Mouse (Mus musculus) MN1 (cell line): ENCODE data around the gene Tmem161b.
"Not testable (repeated sequence)": the region's sequence is repeated elsewhere in the genome, so short reads cannot be mapped to it uniquely, and the experiment has no call there.

Source experiments
- DNase-seq: peaks from one replicate; pipeline ENCODE4 v3.0.0-alpha.2; 2016; ENCODE audit warnings: low spot score

The Tmem161b gene

DNA sequence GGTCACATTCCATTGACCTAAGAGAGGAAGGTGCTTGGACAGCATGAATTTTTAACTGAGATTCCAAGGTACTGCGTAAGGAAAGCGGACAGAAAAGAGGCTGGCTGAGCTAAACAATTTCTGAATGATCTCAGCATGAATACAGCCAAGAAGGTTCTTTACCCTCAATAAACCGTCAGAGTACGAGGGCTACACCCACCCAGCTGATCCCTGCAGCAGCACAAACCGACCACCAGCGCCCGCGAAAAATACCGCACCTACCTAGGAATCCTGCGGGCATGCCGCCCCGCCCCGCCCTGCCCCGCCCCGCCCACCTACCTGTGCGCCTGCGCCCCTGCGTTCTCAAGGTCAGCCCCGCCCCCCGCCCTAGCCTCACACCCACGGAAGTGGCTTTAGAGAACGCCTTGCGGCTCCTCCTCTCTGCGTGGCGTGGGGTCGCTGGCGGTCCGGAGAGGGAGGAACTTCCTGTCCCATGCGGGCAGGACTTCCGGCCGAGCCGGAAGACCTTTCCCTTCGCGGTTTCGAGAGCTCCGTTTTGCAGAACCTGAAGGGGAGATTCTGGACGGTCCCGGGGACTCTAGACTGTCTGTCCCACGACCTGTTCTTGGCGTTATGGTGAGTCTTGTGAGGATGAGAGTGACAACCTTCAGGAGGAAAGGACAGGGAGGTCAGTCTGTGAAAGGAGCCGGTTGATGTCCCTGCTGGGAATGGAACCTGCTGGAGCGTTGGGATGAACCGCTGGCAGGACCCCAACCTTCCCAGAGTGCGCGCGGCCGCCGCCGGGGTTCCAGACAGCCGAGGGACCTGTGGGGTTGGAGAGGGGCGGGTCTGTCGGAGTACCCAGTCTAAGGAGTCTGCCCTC lies at the start of gene Tmem161b:
Gene Tmem161b (plus strand): TSS at position 477 of the 862 bp plus-strand sequence.
- DNase-seq = peak; percentile 95

- DNase-seq = not testable (repeated sequence)
Observed at GRCm38 (mm10) chr13:84185835-84186234, 36.3 kb upstream of the Tmem161b start.

DNA sequence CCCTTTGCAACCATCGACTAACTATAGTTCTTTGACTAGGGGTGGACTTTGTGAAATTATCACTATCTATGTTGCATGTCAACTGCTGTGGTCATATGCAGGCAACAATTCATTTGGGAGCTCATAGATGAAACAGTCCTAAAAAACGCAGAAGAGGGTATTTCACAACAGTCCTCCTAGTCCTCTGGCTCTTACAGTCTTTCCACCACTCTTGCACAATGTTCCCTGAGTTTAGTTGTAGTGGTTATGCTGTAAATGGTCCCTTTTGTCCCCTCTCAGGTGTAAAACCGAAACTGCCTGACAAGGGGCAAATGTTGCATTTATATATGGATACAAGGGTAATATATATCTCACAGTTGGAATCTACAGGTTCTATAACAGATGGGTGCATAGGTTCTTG lies 29.4 kb upstream of the Tmem161b start:
- no peak for DNase-seq

DNA sequence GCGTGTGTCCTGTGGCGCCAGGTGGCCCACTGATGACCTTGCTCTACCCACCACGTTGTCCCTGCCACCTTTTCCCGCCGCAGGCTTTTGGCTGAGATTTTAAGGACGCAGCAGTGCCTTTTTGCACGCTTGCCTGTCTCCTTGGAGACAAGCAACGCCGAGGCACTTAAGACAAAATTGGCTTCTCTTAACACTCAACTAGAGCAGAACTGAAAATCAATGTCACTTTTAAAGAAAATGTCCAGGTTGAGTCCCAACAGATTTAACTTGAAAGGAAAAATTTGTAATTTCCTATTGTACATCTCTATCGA lies 541 bp downstream of the Tmem161b start:
- DNase-seq = no peak

GRCm38 (mm10) chr13:84223018-84223417 lies 922 bp downstream of the Tmem161b start:
- DNase-seq = no peak

- DNase-seq = no peak
Observed at GRCm38 (mm10) chr13:84234019-84234418, 11.9 kb downstream of the Tmem161b start.

GRCm38 (mm10) chr13:84236768-84237167 lies 14.7 kb downstream of the Tmem161b start:
- DNase-seq = no peak

GRCm38 (mm10) chr13:84238184-84238583 lies 16.1 kb downstream of the Tmem161b start:
- DNase-seq = no peak

GRCm38 (mm10) chr13:84248065-84248464 lies 26.0 kb downstream of the Tmem161b start:
- no peak for DNase-seq

DNA sequence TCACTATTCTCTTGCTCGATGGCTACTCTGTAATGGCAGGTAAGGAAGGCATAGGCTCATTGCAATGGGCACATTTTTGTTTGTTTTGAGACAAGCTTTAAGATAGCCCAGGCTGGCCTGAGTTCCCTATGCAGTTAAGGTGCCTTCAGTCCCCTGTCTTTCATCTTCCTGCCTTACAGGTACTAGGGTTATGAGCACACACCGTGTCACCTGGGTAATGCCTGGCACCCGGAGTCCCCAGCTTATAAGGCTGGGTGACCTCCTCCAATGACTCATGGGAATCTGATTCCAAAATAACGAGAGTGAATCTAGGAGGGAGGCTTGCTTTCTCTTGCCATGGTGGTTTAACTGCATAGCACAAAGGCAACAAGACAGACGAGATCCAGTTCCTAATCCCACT lies 29.2 kb downstream of the Tmem161b start:
- no peak for DNase-seq

- DNase-seq = no peak
Observed at GRCm38 (mm10) chr13:84255047-84255446, 33.0 kb downstream of the Tmem161b start.

- DNase-seq = not testable (repeated sequence)
Observed at GRCm38 (mm10) chr13:84264418-84264817, 42.3 kb downstream of the Tmem161b start.

DNA sequence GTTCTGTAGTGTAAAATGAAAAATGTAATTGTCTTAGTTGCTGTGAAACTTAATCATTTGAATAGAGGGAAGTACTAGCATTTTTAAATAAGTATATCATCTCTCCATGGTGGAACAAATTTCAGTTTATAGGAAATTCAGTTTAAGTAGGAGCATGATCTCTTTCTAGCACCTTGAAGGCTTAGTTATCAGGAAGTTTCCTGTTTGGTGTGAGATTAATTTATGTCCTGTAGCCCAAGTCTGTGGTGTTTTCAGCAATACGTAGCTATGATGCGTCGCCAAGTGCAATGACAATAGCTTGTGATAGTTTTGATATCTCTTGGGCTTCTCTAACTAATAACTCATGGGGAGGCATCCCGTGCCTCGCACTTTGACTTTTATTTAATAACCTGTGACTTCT lies 54.1 kb downstream of the Tmem161b start:
- no peak for DNase-seq

DNA sequence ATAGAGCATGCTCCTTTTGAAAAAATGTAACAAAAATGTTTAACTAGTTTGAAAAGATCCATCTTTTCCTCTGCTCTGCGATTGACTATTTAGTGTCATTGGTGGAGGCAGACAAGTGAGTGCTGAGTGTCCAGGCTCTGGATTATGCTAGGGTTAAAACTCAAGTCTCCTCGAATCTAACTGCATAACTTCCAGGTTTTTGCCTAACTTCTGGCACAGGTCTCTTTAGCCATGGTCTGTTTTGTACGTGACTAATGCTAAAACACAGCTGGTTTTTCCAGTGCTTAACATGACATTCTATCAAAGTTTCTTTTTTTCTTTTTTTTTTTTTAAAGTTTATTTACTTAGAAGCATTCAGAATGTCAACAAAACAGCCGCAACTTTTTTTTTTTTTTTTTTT lies 58.3 kb downstream of the Tmem161b start:
- DNase-seq = no peak

- DNase-seq = no peak
Observed at GRCm38 (mm10) chr13:84282966-84283365, 60.9 kb downstream of the Tmem161b start.

GRCm38 (mm10) chr13:84284764-84285558 lies 62.9 kb downstream of the Tmem161b start:
- no peak for DNase-seq

DNA sequence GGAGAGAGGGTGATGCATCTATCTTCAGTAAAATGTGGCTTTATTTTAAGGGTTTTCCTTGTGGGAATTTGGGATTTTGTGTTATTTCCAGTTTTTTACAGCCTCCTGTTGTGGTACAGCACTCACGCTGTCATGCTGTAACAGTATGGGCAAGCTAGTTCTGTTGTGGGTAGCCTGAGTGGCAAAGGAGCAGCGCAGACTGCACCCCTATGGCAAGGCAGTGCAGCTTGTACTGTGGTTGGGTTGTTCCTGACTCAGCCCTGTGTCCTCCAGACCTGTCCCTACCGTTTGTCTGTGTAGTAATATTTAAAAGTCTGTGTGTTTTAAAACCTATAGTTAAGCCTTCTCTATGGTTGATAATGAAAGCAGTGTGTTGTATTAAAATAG lies 63.5 kb downstream of the Tmem161b start:
- no peak for DNase-seq

DNA sequence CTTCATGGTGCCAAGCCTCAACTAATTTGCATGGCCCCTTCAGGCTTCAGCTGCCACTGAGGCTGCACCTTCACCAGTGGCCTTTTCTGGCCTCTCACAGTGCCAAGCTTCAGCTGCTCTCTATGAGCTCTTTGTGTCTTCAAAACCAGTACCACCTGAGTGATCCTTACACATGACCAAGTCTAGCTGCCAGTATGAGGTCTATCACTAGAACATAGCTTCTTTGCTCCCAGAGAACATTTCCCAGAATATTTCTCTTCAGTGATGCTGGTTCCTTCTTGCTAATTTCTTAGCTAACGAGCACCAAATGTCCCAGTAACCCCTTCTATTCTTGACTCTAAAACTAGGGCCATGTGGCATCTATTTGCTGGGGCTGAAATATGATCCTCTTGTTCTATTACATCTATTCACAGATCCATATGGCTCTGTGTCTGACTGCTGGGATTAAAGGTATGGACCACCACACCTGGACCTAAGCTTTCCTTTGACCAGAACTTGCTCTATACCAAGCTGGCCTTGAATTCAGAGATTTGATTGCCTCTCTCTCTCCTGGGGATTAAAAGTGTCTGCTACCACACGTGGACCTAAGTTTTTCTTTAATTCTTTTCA lies 77.5 kb downstream of the Tmem161b start:
- DNase-seq = no peak

DNA sequence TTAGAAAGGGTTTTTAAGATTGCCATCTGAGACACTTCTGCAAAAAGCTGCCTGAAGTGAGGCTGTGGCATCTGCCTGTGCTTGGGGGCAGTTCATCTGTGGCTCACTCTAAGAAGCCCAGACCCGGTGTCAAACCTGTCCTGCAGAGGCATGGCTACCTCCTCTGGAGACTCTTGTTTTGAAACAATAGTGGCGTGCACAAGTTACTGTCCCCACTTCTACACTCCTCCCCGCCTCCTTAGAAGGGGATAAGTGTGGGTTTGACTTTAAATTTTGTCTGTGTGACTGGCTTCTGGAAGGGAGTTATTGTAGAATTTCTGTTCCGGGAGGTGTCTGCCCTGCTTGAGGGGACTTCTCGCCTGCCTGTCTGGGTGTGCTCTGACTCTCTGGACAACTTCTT lies 121.2 kb downstream of the Tmem161b start:
- DNase-seq = no peak

DNA sequence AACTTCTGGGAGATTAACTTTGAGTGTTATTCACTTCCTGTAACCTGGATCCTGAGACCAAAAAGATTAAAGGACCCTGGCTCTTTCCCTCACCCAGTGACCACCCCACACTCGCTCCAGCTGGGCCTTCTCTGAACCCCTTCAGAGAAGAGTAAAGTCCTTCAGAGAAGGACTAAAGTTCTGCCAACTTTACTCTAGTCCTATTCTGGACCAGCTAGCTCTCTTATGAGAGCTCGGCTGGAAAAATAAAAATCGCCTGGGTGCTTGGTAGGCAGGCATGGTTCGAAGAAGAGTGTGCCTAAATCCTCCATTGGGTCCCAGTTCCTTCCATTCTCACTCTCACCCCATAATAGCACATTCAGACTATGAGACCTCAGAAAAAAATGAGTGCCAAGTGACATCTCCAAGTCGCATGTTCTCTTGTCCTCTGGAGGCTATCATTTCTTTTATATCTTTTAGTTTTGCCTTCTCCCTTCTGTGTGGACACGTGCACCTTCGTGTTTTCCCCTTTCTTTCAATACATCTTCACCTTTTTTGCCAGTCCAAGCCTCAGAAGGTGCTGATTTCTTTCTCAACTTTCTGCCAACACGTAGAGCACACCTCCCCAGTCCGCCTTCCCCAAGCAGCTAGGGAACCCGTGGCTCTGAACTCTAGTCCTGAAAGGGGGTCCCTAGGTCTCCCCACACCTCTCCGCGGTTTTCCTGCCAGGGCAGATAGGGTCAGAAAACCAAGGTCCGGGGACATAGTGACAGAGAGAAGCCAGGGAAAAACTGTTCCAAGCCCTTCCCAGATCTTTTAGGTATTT lies 121.8 kb downstream of the Tmem161b start:
- DNase-seq = no peak

DNA sequence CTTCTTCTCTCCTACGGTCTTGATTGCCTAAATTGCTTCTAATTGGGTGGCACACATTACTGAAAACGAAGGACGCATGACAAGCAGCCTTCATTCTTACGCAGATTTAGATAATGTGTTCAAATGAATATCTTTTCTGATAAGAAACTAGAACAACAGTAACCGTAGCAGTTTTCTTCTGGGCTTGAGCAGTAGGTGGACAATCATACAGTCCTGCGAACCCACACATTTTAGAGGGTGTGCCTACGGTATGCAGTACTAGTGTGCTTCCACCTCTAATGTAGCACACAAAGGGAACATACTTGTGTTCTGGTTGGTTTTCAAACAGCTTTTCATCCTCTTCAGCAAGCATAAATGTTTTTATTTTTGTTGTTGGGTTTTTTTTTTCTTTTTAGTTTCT lies 122.6 kb downstream of the Tmem161b start:
- DNase-seq = no peak

DNA sequence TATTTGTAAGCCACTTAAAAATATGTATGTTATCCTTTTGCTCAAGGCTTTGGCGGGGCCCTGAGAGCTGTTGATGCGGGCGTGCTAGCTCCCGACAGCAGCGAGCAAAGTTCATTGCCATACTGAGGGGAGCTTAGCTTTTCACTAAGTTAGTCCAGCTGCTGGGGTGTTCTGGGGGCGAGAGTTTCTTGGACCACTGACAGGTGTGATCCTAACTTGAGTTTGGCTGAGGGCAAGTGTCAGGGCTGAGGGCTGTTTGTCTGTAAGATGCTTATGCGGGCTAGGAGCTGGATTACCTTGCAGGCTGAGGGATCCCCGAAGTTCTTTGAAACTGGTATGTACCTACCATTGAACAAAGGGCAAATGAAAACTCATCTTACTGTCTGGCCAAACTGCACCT lies 123.0 kb downstream of the Tmem161b start:
- DNase-seq = no peak
